Mouse (Mus musculus): ENCODE results near the gene Sec31a. TPM values are rescaled to one million over a fixed set of nuclear protein-coding genes. Genes with fewer than 3 reads are reported as not detected.

Gene Sec31a
- polyA plus RNA-seq, 2 experiments: 43.6 to 48.5 TPM

- no peak overlapping the region for H3K4me3 ChIP-seq (ENCODE audit: insufficient read depth in 1 of 2, low read depth in 2 of 2, low read length in 2 of 2)
- H3K27me3 ChIP-seq (ENCODE audit: control insufficient read depth, insufficient read depth, low read length): no peaks in the 10 kb centered on the region
- no peaks in the 10 kb centered on the region for H3K9me3 ChIP-seq (ENCODE audit: control insufficient read depth, low read length)
- no peak for ATAC-seq (ENCODE audit: insufficient read depth)
- H3K36me3 ChIP-seq (replicated peaks; ENCODE audit: control insufficient read depth, insufficient read depth, low read depth): no peaks in the 10 kb centered on the region
- H3K9ac ChIP-seq (replicated peaks): no peak overlapping the region
- H3K4me2 ChIP-seq (ENCODE audit: low read depth): no peak overlapping the region
- no peak overlapping the region for H3K27ac ChIP-seq
- DNase-seq (ENCODE audit: low read depth in 3 of 3, low spot score in 3 of 3): no peak
- no peak for TF ChIP-seq EP300 (IDR thresholded peaks at IDR 0.05; ENCODE audit: low read depth)
- TF ChIP-seq CTCF (IDR thresholded peaks at IDR 0.05; ENCODE audit: low read depth): no peak
- H3K4me1 ChIP-seq (replicated peaks; ENCODE audit: control insufficient read depth in 2 of 2, insufficient read depth in 2 of 2, low read length in 1 of 2): no peaks in the 10 kb centered on the region
- 62% methylated on average over 8 of the region's 8 CpGs for WGBS (ENCODE audit: insufficient replicate concordance)
Measured at GRCm38 (mm10) chr5:100332300-100333004, 83.6 kb downstream of the Sec31a start.

GRCm38 (mm10) chr5:100331636-100332035 lies 84.4 kb downstream of the Sec31a start:
- DNase-seq (ENCODE audit: low read depth in 3 of 3, low spot score in 3 of 3): no peak
- H3K27ac ChIP-seq: no peak overlapping the region
- 57% methylated on average over 8 of the region's 8 CpGs for WGBS (ENCODE audit: insufficient replicate concordance)
- no peak overlapping the region for H3K4me2 ChIP-seq (ENCODE audit: low read depth)
- H3K9ac ChIP-seq (replicated peaks): no peak overlapping the region
- no peak overlapping the region for H3K4me3 ChIP-seq (ENCODE audit: insufficient read depth in 1 of 2, low read depth in 2 of 2, low read length in 2 of 2)
- H3K4me1 ChIP-seq (replicated peaks; ENCODE audit: control insufficient read depth in 2 of 2, insufficient read depth in 2 of 2, low read length in 1 of 2): no peaks in the 10 kb centered on the region
- H3K36me3 ChIP-seq (replicated peaks; ENCODE audit: control insufficient read depth, insufficient read depth, low read depth): no peaks in the 10 kb centered on the region
- H3K27me3 ChIP-seq (ENCODE audit: control insufficient read depth, insufficient read depth, low read length): no peaks in the 10 kb centered on the region
- TF ChIP-seq EP300 (IDR thresholded peaks at IDR 0.05; ENCODE audit: low read depth): no peak
- TF ChIP-seq CTCF (IDR thresholded peaks at IDR 0.05; ENCODE audit: low read depth): no peak
- H3K9me3 ChIP-seq (ENCODE audit: control insufficient read depth, low read length): no peaks in the 10 kb centered on the region
- ATAC-seq (ENCODE audit: insufficient read depth): no peak

GRCm38 (mm10) chr5:100322081-100322480 lies 94.0 kb downstream of the Sec31a start:
- peak; percentile 96 for TF ChIP-seq CTCF (IDR thresholded peaks at IDR 0.05; ENCODE audit: low read depth)
- TF ChIP-seq EP300 (IDR thresholded peaks at IDR 0.05; ENCODE audit: low read depth): no peak
- no peaks in the 10 kb centered on the region for H3K27me3 ChIP-seq (ENCODE audit: control insufficient read depth, insufficient read depth, low read length)
- no peak overlapping the region for H3K27ac ChIP-seq
- H3K4me1 ChIP-seq (replicated peaks; ENCODE audit: control insufficient read depth in 2 of 2, insufficient read depth in 2 of 2, low read length in 1 of 2): no peaks in the 10 kb centered on the region
- no peaks in the 10 kb centered on the region for H3K36me3 ChIP-seq (replicated peaks; ENCODE audit: control insufficient read depth, insufficient read depth, low read depth)
- peak; percentile 37 to 38 (median 37) for DNase-seq (ENCODE audit: low read depth in 3 of 3, low spot score in 3 of 3)
- no peak overlapping the region for H3K9ac ChIP-seq (replicated peaks)
- WGBS (ENCODE audit: insufficient replicate concordance): 2% methylated on average over 11 of the region's 11 CpGs
- H3K4me3 ChIP-seq (ENCODE audit: insufficient read depth in 1 of 2, low read depth in 2 of 2, low read length in 2 of 2): no peak overlapping the region
- no peak overlapping the region for H3K4me2 ChIP-seq (ENCODE audit: low read depth)
- no peak for ATAC-seq (ENCODE audit: insufficient read depth)
- no peaks in the 10 kb centered on the region for H3K9me3 ChIP-seq (ENCODE audit: control insufficient read depth, low read length)

GRCm38 (mm10) chr5:100317842-100318241 lies 98.2 kb downstream of the Sec31a start:
- H3K9ac ChIP-seq (replicated peaks): no peak overlapping the region
- no peak for ATAC-seq (ENCODE audit: insufficient read depth)
- WGBS (ENCODE audit: insufficient replicate concordance): 65% methylated on average over 7 of the region's 7 CpGs

GRCm38 (mm10) chr5:100317010-100317409 lies 99.0 kb downstream of the Sec31a start:
- Histone ChIP-seq H3K9ac (replicated peaks) (no peak overlapping the region), H3K4me3 (ENCODE audit: insufficient read depth in 1 of 2, low read depth in 2 of 2, low read length in 2 of 2) (no peak overlapping the region), H3K4me1 (replicated peaks; ENCODE audit: control insufficient read depth in 2 of 2, insufficient read depth in 2 of 2, low read length in 1 of 2) (no peaks in the 10 kb centered on the region), H3K4me2 (ENCODE audit: low read depth) (no peak overlapping the region), H3K9me3 (ENCODE audit: control insufficient read depth, low read length) (no peaks in the 10 kb centered on the region), H3K27ac (no peak overlapping the region), H3K27me3 (ENCODE audit: control insufficient read depth, insufficient read depth, low read length) (no peaks in the 10 kb centered on the region), H3K36me3 (replicated peaks; ENCODE audit: control insufficient read depth, insufficient read depth, low read depth) (no peaks in the 10 kb centered on the region)
- 67% methylated on average over 18 of the region's 18 CpGs for WGBS (ENCODE audit: insufficient replicate concordance)
- TF ChIP-seq EP300 (IDR thresholded peaks at IDR 0.05; ENCODE audit: low read depth) (no peak), CTCF (IDR thresholded peaks at IDR 0.05; ENCODE audit: low read depth) (no peak)
- DNase-seq (ENCODE audit: low read depth in 3 of 3, low spot score in 3 of 3) (no peak), ATAC-seq (ENCODE audit: insufficient read depth) (no peak)

More at GRCm38 (mm10) chr5:100317842-100318241, 98.2 kb downstream of the Sec31a start:
- DNase-seq (ENCODE audit: low read depth in 3 of 3, low spot score in 3 of 3): no peak
- no peak overlapping the region for H3K27ac ChIP-seq
- no peaks in the 10 kb centered on the region for H3K36me3 ChIP-seq (replicated peaks; ENCODE audit: control insufficient read depth, insufficient read depth, low read depth)
- no peaks in the 10 kb centered on the region for H3K27me3 ChIP-seq (ENCODE audit: control insufficient read depth, insufficient read depth, low read length)
- no peaks in the 10 kb centered on the region for H3K9me3 ChIP-seq (ENCODE audit: control insufficient read depth, low read length)
- no peaks in the 10 kb centered on the region for H3K4me1 ChIP-seq (replicated peaks; ENCODE audit: control insufficient read depth in 2 of 2, insufficient read depth in 2 of 2, low read length in 1 of 2)
- H3K4me2 ChIP-seq (ENCODE audit: low read depth): no peak overlapping the region
- H3K4me3 ChIP-seq (ENCODE audit: insufficient read depth in 1 of 2, low read depth in 2 of 2, low read length in 2 of 2): no peak overlapping the region
- no peak for TF ChIP-seq EP300 (IDR thresholded peaks at IDR 0.05; ENCODE audit: low read depth)

Measured in liver, embryonic 14.5 days (tissue).